Mouse (Mus musculus) cerebellum, adult (tissue): ENCODE results near the gene Nip7.
A peak's percentile ranks its signal among the peaks of the same experiment; 100 is the strongest.
"Not testable (repeated sequence)": the region's sequence is repeated elsewhere in the genome, so short reads cannot be mapped to it uniquely, and the experiment has no call there.

Source experiments
- ATAC-seq: cut with Nextera tagmentation; 2 replicates; pipeline ENCODE4 v1.9.2; 2017; ENCODE audit warnings: mild to moderate bottlenecking, moderate library complexity, mixed read lengths; ENCODE audit not compliant: insufficient number of reproducible peaks, low FRiP score, low TSS enrichment

Nip7 gene

DNA sequence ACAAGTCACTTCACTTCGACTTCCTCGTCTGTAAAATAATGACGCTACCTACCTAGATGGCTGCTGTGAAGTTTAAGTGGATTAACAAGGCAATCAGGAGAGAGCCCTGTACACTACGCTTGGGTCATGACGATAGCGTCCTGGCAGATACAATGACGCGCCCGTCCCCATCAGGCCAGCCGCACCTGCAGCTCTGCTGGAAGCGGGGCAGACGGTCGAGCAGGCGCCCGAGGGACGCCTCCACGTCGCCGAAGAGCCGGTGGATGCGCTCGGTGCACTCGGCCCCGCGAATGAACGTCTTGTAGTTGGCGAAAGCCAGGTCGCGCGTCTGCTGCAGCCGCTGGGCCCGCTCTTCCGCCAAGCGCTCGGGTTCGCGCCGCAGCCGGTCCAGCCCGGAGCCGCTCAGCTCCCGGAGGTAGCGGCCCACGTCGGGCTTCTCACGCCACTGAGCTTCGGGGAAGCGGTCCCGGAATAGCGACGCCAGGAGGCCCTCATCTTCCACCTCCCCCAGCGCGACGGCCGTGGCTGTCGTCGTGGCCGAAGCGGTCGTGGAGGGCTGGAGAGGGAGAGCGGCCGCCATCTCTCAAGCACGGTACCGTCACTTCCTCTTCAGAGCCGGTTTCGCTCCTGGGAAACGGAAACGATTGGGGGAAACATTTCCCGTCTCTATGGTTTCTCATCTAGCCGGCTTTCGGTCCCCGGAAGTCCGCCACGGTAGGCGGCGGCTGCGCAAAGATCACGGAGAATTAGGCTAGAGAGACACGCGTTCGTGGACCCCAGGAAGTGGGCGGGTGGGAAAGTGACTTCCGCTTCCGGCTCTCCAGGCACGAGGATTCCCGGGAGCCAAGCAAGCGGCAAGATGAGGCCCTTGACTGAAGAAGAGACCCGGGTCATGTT is at the start of gene Nip7, which contains the start of gene Cog8:
Nip7 (plus strand) TSS at position 802 of the 897 bp plus-strand sequence.
Cog8 (minus strand) TSS at position 614 of the 897 bp plus-strand sequence.
- ATAC-seq = peak; percentile 96

- no peak for ATAC-seq
Measured at GRCm38 (mm10) chr8:107007795-107008194, 48.9 kb upstream of the Nip7 start.

- ATAC-seq = no peak
Measured at GRCm38 (mm10) chr8:107012666-107013065, 44.0 kb upstream of the Nip7 start.

GRCm38 (mm10) chr8:107014915-107015314 is 41.8 kb upstream of the Nip7 start:
- ATAC-seq = no peak

GRCm38 (mm10) chr8:107023479-107023878 is 33.2 kb upstream of the Nip7 start:
- no peak for ATAC-seq

GRCm38 (mm10) chr8:107029310-107029709 is 27.4 kb upstream of the Nip7 start:
- ATAC-seq = no peak

DNA sequence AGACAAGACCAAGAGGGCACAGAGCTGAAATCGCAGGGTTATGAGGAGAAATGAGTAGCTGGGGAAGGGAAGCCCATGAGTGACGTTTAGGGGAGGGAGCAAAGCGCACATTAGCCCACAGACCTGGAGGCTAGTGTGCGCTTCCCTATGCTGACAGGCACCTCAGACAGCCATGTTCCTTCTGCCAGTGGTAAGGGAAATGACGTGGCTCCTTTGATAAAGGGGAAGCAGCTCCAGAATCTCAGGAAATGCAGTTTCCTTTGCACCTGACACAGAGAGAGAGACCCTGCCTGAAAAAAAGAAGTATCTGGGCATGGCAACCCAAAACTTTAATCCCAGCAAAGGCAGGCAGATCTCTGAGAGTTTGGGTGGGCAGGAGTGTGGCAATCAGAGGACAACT is 26.6 kb upstream of the Nip7 start:
- no peak for ATAC-seq

DNA sequence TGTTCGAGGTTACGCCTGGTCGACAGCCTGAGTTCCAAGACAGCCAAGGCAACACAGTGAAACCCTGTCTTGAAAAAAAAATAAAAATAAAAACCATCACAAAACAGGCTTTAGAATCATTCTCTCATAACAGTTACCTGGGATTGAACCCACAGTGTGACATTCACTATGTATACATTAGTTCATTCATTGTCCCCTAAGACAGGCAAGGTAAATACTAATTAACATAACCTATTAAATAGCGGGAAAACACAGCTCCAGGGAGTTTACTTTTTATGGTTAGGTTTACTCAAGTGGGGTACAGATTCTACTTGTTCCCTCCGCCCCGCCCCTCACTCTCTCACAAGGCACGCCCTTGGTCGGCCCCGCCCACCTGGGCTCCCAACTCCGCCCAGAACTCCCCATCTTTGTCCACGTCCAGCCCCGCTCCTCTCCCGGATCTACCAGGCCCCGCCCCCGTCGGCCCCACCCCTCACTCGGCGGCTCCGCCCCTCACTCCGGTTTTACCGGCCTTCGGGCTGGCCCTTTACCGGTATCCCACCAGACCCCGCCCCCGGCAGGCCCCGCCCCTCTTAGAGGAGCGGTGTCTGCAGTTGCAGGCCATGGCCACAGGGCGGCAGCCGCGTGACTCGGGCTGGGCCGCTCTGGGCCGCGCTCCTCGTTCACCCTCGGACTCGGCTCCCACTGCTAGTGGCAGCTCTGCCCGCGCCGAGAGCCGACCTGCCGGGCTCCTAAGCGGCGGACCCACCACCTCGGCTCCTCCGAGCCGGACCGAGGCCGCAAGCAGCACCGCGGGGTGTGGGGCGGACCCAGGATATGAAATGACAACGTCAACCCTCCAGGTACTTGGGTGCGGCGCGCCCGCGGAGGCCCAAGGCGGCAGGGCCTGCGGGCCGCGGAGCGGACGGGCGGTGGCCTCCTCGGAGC is 25.8 kb upstream of the Nip7 start, which contains the start of gene Vps4a:
Vps4a (plus strand) TSS at position 573 of the 927 bp plus-strand sequence.
- ATAC-seq = peak; percentile 90

GRCm38 (mm10) chr8:107031577-107032090 is 25.0 kb upstream of the Nip7 start:
- ATAC-seq = 0 out of 2 replicates have a peak, but pooled peaks have one; percentile 11

- not testable (repeated sequence) for ATAC-seq
Measured at GRCm38 (mm10) chr8:107033609-107034008, 23.1 kb upstream of the Nip7 start.

GRCm38 (mm10) chr8:107035641-107036040 is 21.0 kb upstream of the Nip7 start:
- no peak for ATAC-seq

GRCm38 (mm10) chr8:107036626-107037025 is 20.1 kb upstream of the Nip7 start:
- no peak for ATAC-seq

DNA sequence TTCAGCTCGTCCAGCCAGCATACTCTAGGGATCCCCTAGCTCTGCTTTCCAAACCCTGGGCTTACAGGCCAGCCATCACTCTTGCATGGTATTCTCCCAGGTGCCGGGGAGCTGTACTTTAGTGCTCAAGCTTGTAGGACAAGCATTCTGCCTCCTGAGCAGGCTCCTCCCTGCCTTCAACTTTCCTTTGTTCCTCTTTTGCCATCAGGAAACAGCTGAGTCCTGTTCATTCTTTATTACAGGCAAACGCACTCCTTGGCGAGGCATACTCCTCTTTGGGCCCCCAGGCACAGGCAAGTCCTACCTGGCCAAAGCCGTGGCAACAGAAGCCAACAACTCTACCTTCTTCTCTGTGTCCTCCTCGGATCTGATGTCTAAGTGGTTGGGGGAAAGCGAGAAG is 16.0 kb upstream of the Nip7 start:
- ATAC-seq = no peak

DNA sequence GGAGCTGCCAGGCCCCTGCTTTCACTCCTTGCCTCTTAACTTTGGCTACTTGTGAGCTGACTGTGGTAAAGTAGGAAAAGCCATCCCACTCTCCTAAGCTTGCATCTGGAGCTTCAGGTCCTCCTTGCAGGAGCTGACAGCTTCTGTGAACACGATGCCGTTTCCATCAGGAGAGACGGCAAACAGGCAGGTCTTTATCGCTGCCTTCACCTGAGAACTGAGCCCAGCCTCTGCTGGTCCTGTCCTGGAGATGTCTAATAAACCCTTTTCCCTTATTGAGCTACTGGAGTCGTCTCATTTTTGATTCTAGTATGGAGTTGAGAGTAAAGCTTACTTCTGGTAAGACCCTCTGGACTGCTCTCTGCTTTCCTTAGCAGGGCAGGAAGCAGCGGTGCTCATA is 11.2 kb upstream of the Nip7 start:
- no peak for ATAC-seq

GRCm38 (mm10) chr8:107046976-107047375 is 9.7 kb upstream of the Nip7 start:
- no peak for ATAC-seq

- ATAC-seq = peak; percentile 85
Measured at GRCm38 (mm10) chr8:107048061-107048941, 8.4 kb upstream of the Nip7 start, which contains the start of gene Pdf. Gene Pdf, minus strand, starts transcription at chr8:107048614.

- no peak for ATAC-seq
Measured at GRCm38 (mm10) chr8:107049480-107049879, 7.2 kb upstream of the Nip7 start.

- no peak for ATAC-seq
Measured at GRCm38 (mm10) chr8:107052046-107052445, 4.6 kb upstream of the Nip7 start.

DNA sequence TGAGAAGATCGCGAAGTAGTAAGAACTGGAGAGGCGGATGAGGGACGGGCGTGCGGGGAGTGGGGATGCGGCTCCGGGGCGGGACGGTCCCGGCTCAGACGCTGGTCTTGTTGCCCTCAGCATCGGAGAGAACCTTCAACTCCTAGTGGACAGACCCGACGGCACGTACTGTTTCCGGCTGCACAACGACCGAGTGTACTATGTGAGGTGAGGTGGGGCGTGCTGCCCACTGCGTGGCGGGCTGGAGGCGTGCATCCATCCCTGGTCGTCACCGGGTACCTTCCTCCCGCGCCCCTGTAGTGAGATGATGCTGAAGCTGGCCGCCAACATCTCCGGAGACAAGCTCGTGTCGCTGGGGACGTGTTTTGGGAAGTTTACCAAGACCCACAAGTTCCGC is 294 bp downstream of the Nip7 start:
- no peak; the same call in 1 of the 2 replicates for ATAC-seq
